Mouse (Mus musculus): ENCODE results near the gene Cyp2a4.
"Not testable (repeated sequence)": the region's sequence is repeated elsewhere in the genome, so short reads cannot be mapped to it uniquely, and the experiment has no call there.

Cyp2a4 gene

DNA sequence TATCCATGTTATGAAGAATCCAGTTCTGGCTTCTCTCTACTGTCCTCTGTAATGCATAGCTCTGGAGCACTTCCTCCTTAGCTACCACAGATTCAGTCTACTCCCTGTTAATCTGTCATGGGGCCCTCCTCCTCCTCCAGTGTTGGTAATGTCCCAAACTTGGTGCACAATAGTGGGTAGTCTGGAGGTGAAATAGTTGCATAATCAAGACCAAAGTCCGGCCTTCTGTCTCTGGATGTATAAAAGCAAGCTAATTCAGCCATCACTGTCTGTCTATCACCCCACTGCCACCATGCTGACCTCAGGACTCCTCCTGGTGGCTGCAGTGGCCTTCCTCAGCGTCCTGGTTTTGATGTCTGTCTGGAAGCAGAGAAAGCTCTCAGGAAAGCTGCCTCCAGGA is at the start of gene Cyp2a4:
Cyp2a4 (plus strand) TSS at position 244 of the 400 bp plus-strand sequence.
- not testable (repeated sequence) for DNase-seq (ENCODE audit: low spot score in 2 of 2)

GRCm38 (mm10) chr7:26260034-26260433 is 46.9 kb upstream of the Cyp2a4 start, which contains the start of gene Vmn1r184:
TSS of gene Vmn1r184 (plus strand) at chr7:26260334.
- DNase-seq (ENCODE audit: low spot score in 2 of 2) = not testable (repeated sequence)

GRCm38 (mm10) chr7:26303429-26304166 is 3.4 kb upstream of the Cyp2a4 start:
- DNase-seq (ENCODE audit: low spot score in 2 of 2) = not testable (repeated sequence)

GRCm38 (mm10) chr7:26311786-26312185 is 4.8 kb downstream of the Cyp2a4 start:
- DNase-seq (ENCODE audit: low spot score in 2 of 2) = not testable (repeated sequence)

GRCm38 (mm10) chr7:26315194-26315593 is 8.2 kb downstream of the Cyp2a4 start:
- not testable (repeated sequence) for DNase-seq (ENCODE audit: low spot score in 2 of 2)

- not testable (repeated sequence) for DNase-seq (ENCODE audit: low spot score in 2 of 2)
Measured at GRCm38 (mm10) chr7:26315809-26316208, 8.8 kb downstream of the Cyp2a4 start.

- not testable (repeated sequence) for DNase-seq (ENCODE audit: low spot score in 2 of 2)
Measured at GRCm38 (mm10) chr7:26320361-26320760, 13.4 kb downstream of the Cyp2a4 start.

- not testable (repeated sequence) for DNase-seq (ENCODE audit: low spot score in 2 of 2)
Measured at GRCm38 (mm10) chr7:26350177-26350576, 43.2 kb downstream of the Cyp2a4 start.

GRCm38 (mm10) chr7:26352258-26352657 is 45.3 kb downstream of the Cyp2a4 start:
- not testable (repeated sequence) for DNase-seq (ENCODE audit: low spot score in 2 of 2)

DNA sequence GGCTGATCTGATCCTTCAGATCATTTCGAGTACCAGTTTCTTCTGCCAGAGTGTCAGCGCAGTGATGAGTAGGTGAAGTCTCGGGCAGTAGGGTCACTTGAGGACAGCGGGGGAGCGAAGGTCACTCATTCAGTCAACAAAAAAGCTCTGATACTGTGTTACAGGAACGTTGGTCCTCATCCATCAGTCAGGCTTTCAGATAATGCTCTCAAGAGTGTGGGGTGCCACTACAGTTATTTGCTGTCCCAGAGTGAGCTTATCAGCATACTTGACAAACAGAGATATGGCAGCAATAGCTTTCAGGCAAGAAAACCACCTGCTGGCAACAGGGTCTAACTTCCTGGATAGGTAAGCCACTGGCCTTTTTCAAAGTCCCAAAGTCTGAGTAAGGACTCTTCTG is 49.8 kb downstream of the Cyp2a4 start:
- DNase-seq (ENCODE audit: low spot score in 2 of 2) = not testable (repeated sequence)
